Mouse (Mus musculus) lung, postnatal 36 days (tissue): ENCODE measurements around the gene Mast3.

ENCODE experiments used
- DNase-seq: peaks from one replicate; pipeline ENCODE4 v3.0.0; 2022; ENCODE audit warnings: mixed read lengths

Gene Mast3

DNA sequence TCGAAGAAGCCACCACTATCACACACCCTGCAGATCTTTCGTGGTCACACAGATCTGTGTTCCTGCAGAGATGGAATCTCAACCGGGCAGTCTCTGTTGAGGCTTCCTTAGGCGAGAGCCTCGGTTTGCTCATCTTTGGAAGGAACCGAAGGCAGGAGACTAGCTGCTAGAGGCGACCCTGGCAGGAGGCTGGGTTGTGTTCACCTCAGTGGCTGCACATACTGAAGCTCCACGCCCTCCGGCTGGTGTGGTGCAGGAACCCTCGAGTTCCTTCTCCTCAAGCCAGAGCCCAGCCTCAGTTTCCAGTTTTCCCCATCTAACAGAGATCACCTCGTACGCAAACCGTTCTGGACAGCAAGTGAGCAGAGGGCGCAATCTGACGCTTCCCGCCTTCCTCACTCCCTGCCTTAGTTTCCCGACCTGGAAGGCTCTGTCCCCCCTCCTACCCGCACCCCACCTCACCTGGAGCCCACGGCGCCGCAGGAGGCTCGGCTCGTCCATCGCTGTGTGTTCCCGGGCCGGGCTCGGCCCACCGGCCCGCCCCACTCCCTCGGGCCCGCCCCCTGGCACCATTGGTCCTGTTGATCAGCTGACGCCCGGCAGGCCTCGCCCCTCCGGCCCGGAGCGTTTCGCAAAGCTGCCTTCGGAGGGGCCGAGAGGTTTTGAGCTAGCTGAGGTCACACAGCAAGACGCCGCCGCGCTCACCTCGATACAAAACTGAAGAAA lies at the start of gene Mast3:
Gene Mast3, minus strand, starts transcription at position 574 of the 726 bp plus-strand sequence.
- DNase-seq: peak; percentile 93

DNA sequence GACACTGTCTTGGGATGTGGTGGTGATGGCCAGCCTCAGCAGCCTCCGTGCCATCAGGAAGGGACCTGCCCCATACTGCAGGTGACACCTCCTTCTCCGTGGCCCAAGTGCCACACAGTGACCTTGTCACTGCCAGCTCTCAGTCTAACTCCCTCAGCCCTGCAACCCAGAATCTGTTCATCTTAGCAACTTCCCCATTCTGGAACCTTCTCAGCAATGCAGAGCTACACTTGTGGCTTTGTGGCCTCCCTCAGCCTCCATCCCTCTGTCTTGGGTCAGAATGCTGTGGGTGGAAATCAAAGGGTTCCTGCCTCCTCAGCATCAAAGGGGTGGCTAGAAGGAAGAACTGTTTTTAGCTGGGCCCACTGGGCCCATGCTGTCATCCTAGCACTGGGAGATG lies 49.0 kb upstream of the Mast3 start:
- DNase-seq: peak; percentile 45

DNA sequence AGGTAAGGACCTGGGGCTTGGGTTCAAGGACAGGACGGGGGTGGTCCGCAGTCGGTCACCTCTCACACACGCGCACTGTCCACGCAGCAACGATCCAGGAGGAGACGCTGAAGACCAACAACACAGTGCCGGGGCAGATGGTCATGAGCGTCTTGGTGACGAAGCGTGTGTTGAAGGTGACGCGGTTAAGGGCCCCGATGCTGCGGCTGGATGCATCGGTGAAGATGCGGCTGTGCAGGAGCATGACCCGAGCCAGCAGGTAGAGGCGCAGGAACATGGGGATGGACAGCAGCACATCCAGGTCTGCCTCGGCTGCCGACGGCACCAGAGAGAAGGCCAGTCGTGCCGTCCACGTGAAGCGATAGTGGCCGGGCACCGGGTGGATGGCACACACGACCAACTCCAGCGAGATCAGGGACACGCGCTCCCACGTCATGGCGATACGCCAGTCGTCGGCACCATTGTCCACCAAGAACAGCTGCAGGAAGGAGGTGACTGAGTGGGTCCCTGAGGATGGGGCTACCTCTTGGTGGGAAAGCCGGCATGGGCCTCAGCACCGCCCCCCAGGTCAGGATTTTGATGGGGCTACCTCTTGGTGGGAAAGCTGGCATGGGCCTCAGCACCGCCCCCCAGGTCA lies 47.9 kb upstream of the Mast3 start:
- DNase-seq: no peak

DNA sequence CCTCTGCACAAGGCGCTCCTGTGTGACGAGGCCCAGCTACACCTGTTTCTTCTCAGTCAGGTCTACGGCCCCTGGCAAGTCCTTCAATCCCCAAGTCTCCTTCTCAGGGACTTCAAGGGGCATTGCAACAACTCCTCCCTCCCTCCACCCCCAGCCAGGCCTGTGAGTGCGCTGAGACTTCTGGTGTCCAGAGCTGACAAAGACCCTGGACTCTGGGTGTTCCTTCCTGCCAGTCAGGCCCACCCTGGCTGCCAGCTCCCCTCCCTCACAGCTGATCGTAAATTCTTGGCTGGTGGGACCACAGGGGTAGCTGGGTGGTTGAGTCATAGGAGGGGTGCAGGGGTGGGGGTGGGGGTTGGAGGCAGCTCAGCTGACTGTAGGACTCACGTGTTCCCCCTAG lies 47.0 kb upstream of the Mast3 start:
- no peak for DNase-seq

DNA sequence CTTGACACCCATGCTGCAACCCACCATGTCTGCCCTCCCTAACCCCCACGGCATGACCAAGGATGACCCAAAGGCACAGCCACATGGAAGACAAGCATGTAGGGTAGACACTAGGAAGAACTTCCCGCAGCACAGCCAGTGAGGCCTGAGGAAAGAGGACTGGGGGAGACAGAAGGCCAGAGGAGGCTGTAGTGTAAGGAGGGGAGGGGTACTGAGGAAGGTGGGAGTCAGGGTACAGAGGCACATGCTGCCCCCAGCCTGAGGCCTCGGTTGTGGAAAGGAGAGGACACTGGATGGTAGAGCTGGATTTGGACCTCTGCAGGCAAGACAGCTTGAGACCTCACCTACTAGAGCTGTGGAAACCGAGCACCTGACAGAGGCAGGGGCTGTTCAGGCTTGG lies 46.1 kb upstream of the Mast3 start:
- no peak for DNase-seq

DNA sequence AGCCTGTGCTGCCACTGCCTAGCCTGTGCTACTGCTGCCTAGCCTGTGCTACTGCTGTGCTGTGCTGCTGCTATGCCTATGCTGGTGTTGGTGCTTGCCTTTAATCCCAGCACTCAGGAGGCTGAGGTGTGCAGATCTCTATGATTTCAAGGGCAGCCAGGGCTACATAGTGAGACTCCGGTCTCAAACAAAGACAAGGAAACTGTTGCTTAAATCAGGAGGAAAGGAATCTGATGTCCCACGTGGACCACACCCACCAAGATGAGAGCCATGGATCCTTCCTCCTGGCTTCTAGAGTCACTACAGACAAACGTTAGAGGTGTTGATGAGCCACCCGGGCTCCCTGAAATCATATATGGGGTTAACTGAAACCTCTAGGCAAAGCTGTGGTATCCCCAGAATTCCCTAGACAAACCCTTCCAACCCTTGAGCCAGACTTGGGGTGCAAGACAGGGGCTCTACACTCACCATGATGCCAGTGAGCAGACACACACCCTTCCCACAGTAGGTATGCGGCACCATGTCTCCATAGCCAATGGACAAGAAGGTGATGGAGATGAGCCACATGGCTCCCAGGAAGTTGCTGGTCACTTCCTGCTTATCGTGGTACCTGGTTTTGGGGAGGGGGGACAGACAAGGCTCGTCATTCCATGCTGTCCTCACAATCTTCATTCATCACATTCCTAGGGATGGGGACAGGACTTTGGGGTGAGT lies 45.4 kb upstream of the Mast3 start:
- DNase-seq: no peak

DNA sequence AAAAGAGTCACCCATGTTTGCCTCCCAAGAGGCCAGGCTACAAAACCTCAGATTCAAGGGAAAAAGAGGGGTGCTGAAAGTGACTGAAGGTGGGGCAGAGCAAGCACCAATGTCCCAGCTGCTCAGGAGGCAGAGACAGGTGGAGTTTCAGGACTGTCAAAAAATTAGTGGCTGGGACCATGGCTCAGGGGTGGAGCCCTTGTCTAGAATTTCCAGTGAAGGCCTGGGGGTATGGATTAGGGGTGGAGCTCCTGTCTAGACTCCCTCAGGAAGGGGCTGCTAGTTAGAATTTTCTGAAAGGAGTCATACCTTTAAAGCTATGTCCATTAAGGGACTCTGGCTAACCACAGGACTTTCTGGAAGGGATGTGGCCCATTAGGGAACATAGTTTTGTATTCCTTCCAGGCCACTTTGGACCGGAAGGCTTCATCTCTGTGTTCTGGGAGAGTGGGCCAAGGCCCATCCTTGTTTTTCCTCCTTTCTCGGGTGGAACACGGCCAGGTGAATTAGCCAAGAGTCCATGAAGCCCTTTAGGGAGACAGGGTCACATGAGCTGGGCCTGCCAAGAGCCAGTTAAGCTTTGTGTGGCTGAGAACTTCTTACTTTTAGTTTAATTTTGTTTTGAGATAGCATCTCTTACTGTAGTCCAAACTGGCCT lies 44.6 kb upstream of the Mast3 start:
- DNase-seq: no peak

DNA sequence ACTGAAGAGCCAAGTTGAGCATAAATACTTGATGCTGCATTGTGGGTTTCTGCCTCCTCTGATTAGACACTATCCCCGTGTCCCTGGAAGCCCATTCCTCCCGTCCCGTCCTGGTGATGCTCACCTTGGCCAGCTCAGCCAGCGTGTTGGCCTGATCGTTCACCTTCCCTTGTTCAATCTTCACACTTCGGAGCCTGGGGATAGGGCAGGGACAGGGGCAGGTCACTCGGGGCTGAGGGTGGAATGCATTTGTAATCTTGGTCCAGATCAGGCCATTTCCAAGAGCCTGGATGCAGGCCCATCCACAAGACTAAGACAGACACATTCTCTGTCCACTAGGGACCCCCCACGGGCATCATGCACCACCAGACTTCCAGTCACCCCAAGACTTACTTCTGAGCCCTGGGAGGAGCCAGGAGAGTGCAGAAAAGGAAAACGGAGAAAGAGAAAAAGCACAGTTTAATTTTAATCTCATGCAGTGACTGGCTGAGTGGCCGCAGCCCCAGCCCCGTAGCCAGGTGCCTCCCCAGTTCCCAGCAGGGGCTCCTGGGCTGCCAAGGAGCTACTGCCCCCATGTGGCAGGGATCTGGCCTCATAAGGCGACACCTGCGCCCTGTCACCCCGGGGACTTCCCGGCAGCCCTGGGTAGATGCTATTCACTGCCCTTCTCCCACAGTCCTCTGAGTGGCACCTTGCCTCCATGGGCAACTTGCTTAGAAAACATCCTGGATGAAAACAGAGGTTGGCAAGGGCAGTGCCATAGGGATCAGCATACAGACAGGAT lies 41.7 kb upstream of the Mast3 start:
- no peak for DNase-seq

DNA sequence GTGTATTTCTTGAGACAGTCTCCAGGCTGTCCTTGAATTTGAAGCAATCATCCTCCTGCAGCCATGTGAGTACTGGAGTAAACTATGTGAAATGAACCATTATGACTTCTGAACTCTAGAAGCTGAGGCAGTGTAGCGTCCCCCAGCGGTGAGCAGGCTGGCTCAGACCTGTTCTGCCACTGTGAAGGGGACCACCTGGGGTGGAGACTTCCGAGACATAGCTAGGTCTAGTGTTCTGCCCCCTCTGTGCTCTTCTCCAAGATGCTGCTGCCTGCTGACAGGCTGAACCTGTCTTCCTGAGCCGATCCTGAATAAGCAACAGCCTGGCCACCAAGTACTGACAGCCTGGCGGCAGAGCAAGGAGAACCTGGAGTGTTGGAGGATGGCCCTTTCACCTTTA lies 40.3 kb upstream of the Mast3 start:
- DNase-seq: no peak

DNA sequence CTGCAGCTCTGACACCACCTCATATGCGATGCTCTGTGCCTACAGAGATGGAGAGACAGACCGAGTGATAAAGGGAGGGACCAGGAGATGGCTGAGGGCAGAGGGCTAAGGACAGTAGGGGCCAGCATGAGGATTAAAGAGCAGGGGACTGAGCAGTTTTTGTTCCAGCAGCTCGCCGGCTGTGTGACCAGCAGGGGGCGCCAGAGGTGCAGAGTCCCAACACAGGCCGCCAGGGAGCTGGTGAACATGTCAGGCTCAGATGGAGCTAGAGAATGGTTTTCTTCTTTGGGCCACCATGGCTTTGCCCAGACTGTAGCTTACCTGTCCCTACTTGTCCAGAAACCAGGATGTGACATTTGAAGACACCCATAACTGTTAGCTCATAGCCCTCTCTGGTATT lies 39.7 kb upstream of the Mast3 start:
- DNase-seq: peak; percentile 95

DNA sequence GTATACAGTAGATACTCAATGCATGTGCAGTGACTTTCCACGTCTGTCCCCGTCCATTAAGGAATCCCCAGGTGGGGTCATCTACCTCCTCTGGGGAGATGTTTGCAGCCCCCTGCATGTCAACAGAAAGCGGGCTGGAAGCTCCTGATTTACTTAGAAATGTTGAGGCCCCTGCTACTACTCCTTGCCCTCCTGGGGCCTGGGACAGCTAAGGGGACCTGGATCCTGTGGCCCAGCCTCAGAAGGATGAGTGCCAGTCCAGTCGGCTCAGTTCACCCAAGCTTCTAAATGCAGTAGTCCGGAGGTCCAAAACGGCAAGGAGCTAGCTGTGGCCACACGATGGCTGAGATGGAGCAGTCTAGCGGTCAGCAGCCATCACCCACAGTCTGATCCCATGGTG lies 39.1 kb upstream of the Mast3 start:
- DNase-seq: no peak

DNA sequence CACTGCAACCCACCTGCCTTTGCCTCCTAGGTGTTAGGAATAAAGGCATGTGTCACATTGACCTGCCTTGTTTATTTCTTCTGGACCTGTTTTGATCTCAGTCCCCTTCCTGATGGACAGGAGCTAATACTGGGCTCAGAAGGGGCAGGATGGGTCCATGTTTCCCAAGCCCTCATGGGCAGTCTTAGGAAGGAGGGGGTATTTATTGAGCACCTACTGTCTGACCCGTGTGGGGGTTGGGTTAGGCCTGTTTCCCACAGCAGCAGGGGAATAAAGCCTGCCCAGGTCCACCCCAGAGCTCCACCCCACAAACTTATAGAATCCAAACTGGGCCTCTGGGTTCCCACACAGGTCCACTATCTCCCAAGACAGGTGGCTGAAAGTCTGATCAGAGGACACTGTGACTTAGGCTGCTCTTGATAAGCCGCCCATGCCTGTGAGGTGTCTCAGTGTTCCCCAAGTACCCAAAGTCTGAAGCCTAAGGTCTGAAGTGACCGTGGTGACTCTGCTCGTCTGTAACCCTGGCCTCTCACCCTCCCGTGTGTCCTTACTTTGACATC lies 38.4 kb upstream of the Mast3 start:
- DNase-seq: no peak

DNA sequence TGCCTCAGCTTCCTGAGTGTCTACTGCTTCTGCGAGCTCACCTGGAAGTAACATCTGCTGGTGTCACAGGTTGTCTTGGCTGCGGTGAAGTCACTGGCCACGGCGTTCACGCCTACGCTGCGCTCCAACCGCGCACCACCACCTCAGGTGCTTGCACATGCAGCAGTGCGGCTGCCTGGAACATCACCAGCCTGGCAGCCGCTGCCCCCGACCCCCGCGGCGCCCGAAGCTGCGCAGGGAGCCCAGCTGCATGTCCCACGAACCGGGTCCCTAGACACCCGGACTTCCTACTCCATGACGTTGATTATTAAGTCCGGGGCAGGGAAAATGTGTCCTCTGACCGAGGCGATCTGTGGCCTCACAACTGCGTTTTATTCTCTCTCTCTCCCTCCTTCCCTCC lies 37.6 kb upstream of the Mast3 start:
- no peak for DNase-seq

DNA sequence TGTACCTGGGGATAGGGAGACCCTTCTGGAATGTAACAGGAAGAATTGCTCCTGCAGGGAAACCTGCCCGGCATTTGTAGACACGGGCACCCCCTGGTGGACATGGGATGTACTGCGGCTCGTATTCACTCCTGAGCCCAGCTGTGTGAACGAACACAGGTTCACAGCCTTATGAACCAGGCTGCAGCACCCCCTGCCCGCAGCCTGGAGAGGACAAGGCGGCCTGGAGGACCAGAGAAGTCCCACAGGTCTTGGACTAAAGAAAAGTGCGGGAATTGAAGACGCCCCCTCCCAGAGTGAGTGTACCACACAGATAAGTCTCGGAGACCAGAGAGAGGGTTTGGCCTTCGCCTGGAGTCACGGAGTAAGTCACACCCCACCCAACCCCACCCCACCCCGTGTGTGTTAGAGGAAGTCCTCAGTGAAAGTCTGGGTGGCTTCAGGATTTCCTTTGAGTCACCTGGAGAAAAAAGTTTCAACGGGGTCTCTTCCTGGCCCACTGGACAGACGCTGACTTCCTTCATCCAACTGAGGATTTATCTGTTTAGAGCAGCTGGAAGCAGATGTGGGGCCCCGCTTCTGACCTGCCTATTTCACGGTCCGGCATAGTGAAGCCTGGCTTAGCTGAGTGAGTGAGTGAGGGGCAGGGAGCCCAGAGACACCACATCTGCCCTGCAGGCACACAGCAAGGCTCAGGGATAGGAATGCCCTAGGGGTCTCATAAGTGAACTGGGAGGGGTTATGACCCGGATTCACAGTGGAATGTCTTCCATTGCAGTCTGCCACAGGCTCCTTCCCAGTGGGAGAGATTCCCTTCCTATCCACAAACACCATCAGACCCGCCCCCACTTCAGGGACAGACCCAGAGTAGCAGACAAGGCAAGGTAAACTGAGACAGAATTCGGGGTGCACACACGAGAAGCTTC lies 36.6 kb upstream of the Mast3 start:
- DNase-seq: peak; percentile 96

DNA sequence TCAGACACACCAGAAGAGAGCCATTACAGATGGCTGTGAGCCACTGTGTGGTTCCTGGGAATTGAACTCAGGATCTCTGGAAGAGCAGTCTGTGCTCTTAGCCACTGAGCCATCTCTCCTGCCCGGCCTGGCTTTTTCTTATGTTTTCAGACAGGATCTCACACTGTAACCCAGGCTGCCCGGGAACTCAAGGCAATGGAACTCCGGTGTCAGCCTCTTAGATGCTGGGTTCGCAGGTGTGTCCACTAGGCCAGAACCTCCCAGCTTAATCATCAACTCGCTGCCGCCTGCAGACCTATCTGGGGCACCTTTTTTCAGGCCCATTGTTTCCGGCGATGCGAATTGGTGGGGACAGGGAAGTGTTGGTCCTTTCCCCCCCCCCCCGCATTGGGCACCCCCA lies 35.7 kb upstream of the Mast3 start:
- DNase-seq: no peak

DNA sequence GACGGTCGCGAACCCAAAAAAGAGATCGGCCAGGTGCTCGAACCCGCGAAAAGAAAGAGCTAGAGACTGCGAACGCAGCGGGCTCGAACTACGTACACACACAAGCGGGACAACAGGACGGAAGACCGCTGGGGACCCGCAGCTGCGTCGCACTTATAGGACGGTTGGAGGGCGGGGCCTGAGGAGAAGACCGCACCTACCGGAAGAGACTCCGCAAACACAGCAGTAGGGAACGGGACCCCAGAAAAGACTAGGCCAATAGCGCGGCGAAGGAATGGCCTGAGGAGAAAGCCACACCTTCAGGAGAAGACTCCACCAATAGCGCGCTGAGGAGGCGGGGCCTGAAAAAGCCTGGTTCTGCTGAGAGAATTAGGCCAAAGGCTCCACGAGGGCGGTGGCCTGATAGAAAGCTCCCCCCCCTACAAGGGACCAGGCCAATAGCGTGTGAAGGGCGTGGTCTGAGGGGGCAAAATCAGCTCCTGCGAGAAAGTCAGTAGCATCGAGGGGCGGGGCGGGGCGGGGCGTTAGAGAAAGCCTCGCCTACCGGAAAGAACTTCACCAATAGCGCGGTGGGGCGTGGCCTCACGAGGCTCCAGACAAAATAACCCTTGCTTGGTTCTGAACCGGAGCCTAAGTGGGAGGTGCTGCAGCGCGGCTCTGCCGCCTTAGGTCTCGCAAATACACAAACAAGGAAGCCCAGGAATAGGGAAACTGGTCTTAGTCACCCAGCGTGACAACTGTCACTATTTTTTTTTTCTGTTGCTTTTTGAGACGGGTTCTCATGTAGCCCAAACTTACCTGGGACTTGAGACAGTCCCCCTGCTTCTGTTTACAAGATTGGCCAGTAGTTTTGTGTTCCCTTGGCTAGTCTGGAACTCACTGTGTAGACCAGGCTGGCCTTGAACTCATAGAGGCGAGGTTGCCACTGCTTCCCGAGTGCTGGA lies 34.8 kb upstream of the Mast3 start, which contains the start of gene Arrdc2:
Gene Arrdc2, minus strand, starts transcription at position 313 of the 944 bp plus-strand sequence.
- DNase-seq: peak; percentile 100

DNA sequence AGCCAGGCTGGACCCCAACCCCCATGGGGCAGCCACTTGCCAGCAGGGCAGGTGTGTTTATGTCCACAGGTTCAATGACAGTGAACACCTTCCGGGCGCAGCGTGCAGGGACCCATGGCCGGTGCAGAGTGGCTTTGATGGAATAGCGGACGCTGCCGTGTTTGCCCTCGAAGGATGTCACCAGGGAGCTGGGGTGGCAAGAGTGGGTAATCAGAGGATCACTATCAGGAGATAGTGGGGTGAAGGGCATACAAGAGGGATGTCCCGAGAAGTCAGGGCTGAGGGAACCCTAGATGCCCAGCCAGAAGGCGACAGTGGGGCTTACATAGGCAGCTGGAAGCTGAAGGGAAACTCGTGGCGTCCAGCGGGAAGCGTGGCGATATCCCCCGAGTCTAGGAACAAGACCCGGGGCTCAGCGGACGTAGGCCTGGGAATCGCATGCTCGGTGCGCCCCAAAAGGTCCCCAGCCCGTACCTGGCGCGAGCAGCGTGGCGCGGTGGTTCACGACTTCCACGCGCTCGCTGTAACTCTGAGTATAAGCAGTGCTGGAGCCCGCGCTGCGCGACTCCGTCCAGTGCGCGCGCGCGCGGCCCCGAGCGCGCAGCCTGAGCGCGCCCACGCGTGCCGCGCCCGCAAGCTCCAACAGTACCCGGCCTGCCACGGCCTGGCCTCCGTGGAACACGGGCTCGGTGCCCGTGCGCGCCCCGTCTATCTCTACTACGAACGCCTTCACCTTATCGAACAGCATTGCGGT lies 34.0 kb upstream of the Mast3 start:
- peak; percentile 37 for DNase-seq

DNA sequence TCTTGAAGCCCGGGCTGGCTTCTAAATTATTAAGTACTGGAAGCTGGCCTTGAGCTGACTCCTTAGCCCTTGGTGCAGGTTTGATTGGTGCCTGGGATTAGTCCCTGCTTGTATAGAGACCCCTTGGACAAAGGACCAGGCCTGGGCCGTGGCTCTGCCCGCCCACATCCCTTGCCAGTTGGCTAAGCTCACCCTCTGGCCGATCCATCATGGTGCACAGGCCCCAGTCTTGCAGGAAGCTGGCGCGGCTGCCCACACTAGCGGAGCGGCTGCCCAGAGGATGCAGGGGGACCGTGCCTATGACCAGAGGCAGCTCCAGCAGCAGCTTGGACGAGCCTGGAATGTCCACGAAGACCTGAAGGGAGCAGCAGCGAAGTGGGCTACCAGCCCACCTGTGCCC lies 31.8 kb upstream of the Mast3 start:
- no peak for DNase-seq

DNA sequence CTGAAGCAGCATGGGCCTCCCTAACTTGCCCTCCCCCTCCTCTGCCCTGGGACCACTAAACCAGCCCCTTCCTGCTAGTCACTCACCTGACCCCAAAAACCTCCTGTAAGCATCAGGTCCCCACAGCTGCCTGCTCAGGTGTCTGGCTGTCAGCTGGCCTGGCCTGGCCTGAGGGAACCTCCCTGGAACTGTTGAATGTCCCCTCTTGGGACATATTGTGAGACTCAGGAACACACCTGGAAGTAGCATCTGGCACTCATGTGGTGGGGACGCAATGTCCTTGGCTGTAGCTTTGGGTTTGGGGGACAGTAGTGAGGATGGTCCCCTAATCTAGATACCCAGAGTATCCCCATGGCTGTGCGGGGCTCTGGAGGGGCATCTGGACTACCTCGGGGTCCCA lies 29.2 kb upstream of the Mast3 start:
- DNase-seq: no peak
